Mouse (Mus musculus): Measurements from ENCODE around the gene Efcab12. TPM values are rescaled to one million over a fixed set of nuclear protein-coding genes. Genes with fewer than 3 reads are reported as not detected.
A peak's percentile ranks its signal among the peaks of the same experiment; 100 is the strongest.

Gene Efcab12
- total and polyA plus RNA-seq, 3 experiments, result 0.04 to 0.54 (median 0.12) TPM

DNA sequence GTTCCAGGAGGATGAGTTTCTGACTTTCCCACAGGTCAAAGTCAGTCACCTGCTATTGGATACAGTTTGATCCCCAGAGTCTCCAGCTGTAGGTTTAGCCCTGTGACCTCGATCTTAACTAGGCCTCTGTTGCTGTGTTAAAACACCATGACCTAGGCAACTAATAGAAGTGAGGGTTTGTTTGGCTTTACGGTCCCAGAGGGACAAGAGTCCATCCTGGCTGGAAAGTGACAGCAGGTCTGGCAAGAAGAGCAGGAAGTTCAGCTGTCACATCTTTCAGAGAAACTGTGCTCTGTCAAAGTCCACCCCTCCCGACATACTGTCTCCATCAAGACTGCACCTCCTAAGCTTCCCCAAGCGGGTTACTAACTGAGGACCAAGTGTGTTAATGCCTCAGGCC, 67.4 kb downstream of the Efcab12 start:
- dilution Hi-C loops (cut with MboI; ENCODE audit: extremely low pct_ligation_motif_present, extremely low pct_unique_long_range_greater_than_20kb, low sequenced_read_pairs) (no loop called here), in situ Hi-C loops (cut with MboI; ENCODE audit: low pct_ligation_motif_present, low pct_unique_long_range_greater_than_20kb, low sequenced_read_pairs) (no loop called here)
- TF ChIP-seq MXI1 (IDR thresholded peaks at IDR 0.05; ENCODE audit: low read depth, low read length), result no peak
- no peak for TF ChIP-seq MYC (IDR thresholded peaks at IDR 0.05; ENCODE audit: low read depth, low read length)
- TF ChIP-seq EP300 (IDR thresholded peaks at IDR 0.05; ENCODE audit: low read length), result no peak
- TF ChIP-seq GABPA (IDR thresholded peaks at IDR 0.05; ENCODE audit: insufficient replicate concordance, low read depth, low read length), result no peak
- no peak for TF ChIP-seq SIN3A (IDR thresholded peaks at IDR 0.05; ENCODE audit: low read length)
- no peak for TF ChIP-seq ZMIZ1 (IDR thresholded peaks at IDR 0.05; ENCODE audit: low read depth, low read length)
- H3K4me2 ChIP-seq (ENCODE audit: insufficient read depth, low read depth, poor library complexity, severe bottlenecking), result no peak overlapping the region
- H3K27me3 ChIP-seq (replicated peaks), result no peaks in the 10 kb centered on the region
- no peaks in the 10 kb centered on the region for H3K9me3 ChIP-seq (replicated peaks; ENCODE audit: low read length)
- H3K36me3 ChIP-seq (replicated peaks in 1 of 2; ENCODE audit: control insufficient read depth in 1 of 2, insufficient read depth in 1 of 2, low read length in 1 of 2), result no peaks in the 10 kb centered on the region
- no peaks in the 10 kb centered on the region; the same call in 1 of the 2 replicates for H3K79me2 ChIP-seq (replicated peaks; ENCODE audit: control insufficient read depth, extremely low read depth, insufficient read depth, poor library complexity, severe bottlenecking)
- DNase-seq (ENCODE audit: extremely low read depth), result no peak
- H3K9ac ChIP-seq (ENCODE audit: insufficient read depth, low read depth), result no peak overlapping the region
- no peak overlapping the region for H3K4me3 ChIP-seq (replicated peaks in 1 of 3; ENCODE audit: low read depth in 2 of 3, low read length in 2 of 3, poor library complexity in 1 of 3)
- H3K4me1 ChIP-seq (ENCODE audit: control insufficient read depth in 1 of 2, insufficient read depth in 2 of 2), result peaks cover 6 to 13% of the 10 kb centered on the region in 2 experiments
- H3K27ac ChIP-seq (ENCODE audit: insufficient read depth, low read depth), result no peak overlapping the region

DNA sequence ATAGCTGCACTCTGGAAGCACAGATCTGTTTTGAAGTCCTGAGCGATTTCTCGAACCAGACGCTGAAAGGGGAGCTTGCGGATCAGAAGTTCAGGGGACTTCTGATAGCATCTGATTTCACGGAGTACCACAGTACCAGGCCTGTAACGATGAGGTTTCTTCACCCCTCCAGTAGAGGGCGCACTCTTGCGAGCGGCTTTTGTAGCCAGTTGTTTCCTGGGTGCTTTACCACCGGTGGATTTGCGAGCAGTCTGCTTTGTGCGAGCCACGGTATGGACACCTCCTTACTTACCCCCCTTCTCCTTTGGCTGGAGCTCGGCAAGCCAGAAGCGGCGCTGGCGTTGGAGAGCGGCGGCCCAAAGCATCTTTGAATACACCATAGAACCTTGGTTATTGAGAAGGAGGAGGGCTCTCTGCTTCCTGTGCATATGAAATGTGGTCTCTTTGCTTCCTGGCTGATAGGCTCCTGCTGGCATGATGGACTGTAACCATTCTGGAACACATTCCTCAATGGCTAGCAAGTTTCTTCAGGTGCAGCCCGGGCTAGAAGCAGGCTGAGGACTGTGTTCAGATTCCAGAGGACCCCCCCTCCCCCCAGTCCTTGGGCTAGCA, 68.0 kb downstream of the Efcab12 start:
- TF ChIP-seq ZMIZ1 (IDR thresholded peaks at IDR 0.05; ENCODE audit: low read depth, low read length), result no peak
- no peak for TF ChIP-seq ZKSCAN1 (IDR thresholded peaks at IDR 0.05; ENCODE audit: borderline replicate concordance, low read depth, low read length)
- peak; percentile 31 to 43; a peak in 3 of 4 replicates for TF ChIP-seq CTCF (conservative IDR thresholded peaks at IDR 0.05 in 1 of 2, IDR thresholded peaks at IDR 0.05 in 1 of 2; ENCODE audit: low read depth in 2 of 2, low read length in 2 of 2)
- TF ChIP-seq NELFE (IDR thresholded peaks at IDR 0.05; ENCODE audit: low read depth, low read length), result no peak
- Histone ChIP-seq H3K27me3 (replicated peaks) (no peaks in the 10 kb centered on the region), H3K9me3 (replicated peaks; ENCODE audit: low read length) (no peaks in the 10 kb centered on the region), H3K4me3 (replicated peaks in 1 of 3; ENCODE audit: low read depth in 2 of 3, low read length in 2 of 3, poor library complexity in 1 of 3) (no peak overlapping the region), H3K4me2 (ENCODE audit: insufficient read depth, low read depth, poor library complexity, severe bottlenecking) (no peak overlapping the region), H3K36me3 (replicated peaks in 1 of 2; ENCODE audit: control insufficient read depth in 1 of 2, insufficient read depth in 1 of 2, low read length in 1 of 2) (no peaks in the 10 kb centered on the region), H3K79me2 (replicated peaks; ENCODE audit: control insufficient read depth, extremely low read depth, insufficient read depth, poor library complexity, severe bottlenecking) (no peaks in the 10 kb centered on the region), H3K4me1 (ENCODE audit: control insufficient read depth in 1 of 2, insufficient read depth in 2 of 2) (peaks cover under 1 to 6% of the 10 kb centered on the region in 2 experiments; a peak in 3 of 4 replicates), H3K9ac (ENCODE audit: insufficient read depth, low read depth) (no peak overlapping the region), H3K27ac (ENCODE audit: insufficient read depth, low read depth) (no peak overlapping the region)
- dilution Hi-C loops (cut with MboI; ENCODE audit: extremely low pct_ligation_motif_present, extremely low pct_unique_long_range_greater_than_20kb, low sequenced_read_pairs) (no loop called here), in situ Hi-C loops (cut with MboI; ENCODE audit: low pct_ligation_motif_present, low pct_unique_long_range_greater_than_20kb, low sequenced_read_pairs) (no loop called here)
- no peak for DNase-seq (ENCODE audit: extremely low read depth)

DNA sequence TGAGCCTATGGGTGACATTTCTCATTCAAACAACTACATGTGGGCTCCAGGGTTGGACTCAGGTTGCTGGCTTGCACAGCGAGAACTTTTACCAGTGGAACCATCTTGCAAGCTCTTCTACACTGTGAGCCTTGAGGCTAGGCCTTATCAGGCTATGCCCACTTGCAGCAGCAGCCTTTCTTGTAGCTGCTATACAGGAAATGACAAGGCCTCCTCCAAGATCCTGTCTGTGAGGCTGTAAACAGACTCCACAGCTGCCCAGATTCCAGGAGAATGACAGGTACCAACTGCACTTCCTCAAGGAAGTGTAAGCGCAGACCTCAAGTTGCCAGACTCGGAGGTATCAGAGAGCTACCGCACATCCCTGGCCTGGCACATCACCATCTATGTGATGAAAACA, 70.0 kb downstream of the Efcab12 start:
- no peak for TF ChIP-seq EP300 (IDR thresholded peaks at IDR 0.05; ENCODE audit: low read length)
- no peak for TF ChIP-seq CHD2 (IDR thresholded peaks at IDR 0.05; ENCODE audit: low read length)
- TF ChIP-seq BHLHE40 (IDR thresholded peaks at IDR 0.05; ENCODE audit: low read depth, low read length), result no peak
- TF ChIP-seq NRF1 (IDR thresholded peaks at IDR 0.05; ENCODE audit: low read depth, low read length), result no peak
- no peak overlapping the region for H3K9ac ChIP-seq (ENCODE audit: insufficient read depth, low read depth)
- no peak for DNase-seq (ENCODE audit: extremely low read depth)
- in situ Hi-C loops (cut with MboI; ENCODE audit: low pct_ligation_motif_present, low pct_unique_long_range_greater_than_20kb, low sequenced_read_pairs) (no loop called here), dilution Hi-C loops (cut with MboI; ENCODE audit: extremely low pct_ligation_motif_present, extremely low pct_unique_long_range_greater_than_20kb, low sequenced_read_pairs) (no loop called here)
- H3K4me2 ChIP-seq (ENCODE audit: insufficient read depth, low read depth, poor library complexity, severe bottlenecking), result no peak overlapping the region
- H3K79me2 ChIP-seq (replicated peaks; ENCODE audit: control insufficient read depth, extremely low read depth, insufficient read depth, poor library complexity, severe bottlenecking), result no peaks in the 10 kb centered on the region
- no peaks in the 10 kb centered on the region for H3K36me3 ChIP-seq (replicated peaks in 1 of 2; ENCODE audit: control insufficient read depth in 1 of 2, insufficient read depth in 1 of 2, low read length in 1 of 2)
- H3K9me3 ChIP-seq (replicated peaks; ENCODE audit: low read length), result no peaks in the 10 kb centered on the region
- no peaks in the 10 kb centered on the region for H3K27me3 ChIP-seq (replicated peaks)
- peaks cover 0 to 8% of the 10 kb centered on the region in 2 experiments; a peak in 2 of 4 replicates for H3K4me1 ChIP-seq (ENCODE audit: control insufficient read depth in 1 of 2, insufficient read depth in 2 of 2)
- no peak overlapping the region for H3K27ac ChIP-seq (ENCODE audit: insufficient read depth, low read depth)
- no peak overlapping the region for H3K4me3 ChIP-seq (replicated peaks in 1 of 3; ENCODE audit: low read depth in 2 of 3, low read length in 2 of 3, poor library complexity in 1 of 3)

All from CH12.LX (cell line).